Mouse (Mus musculus) adrenal gland, postnatal 4 days (tissue): ENCODE results near the gene Hoxb2. TPM values are rescaled to one million over a fixed set of nuclear protein-coding genes. Genes with fewer than 3 reads are reported as not detected.

Experiments
- DNase-seq, 2 experiments: peaks; one replicate each; pipeline ENCODE4 v3.0.0; 2021 to 2022; ENCODE audit warnings: low spot score in 2 of 2, mixed read lengths in 2 of 2
- total RNA-seq, 2 experiments: library from RNA; stranded (reverse); gene quantifications; 2 replicates each; pipeline ENCODE4 v1.2.3; 2021

The Hoxb2 gene
- total RNA-seq, 2 experiments from 2014 or later = 21.0 to 26.0 TPM

DNA sequence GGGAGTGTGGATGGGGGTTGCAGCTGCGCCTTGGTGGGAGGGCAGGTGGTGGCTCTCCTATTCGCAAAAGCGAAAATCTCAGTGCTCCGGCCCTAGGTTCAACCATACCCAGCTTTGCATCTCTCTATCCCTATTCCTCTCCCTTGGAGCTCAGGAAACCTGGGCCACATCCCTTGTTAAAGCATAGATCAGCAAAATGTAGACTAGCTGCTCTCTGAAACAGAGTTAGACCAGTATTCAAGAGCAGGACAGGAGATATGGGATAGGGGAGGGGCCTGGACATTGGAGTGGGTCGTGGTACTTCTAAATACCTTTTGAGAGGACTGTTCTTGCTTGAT is 35.0 kb upstream of the Hoxb2 start:
- no peak for DNase-seq

DNA sequence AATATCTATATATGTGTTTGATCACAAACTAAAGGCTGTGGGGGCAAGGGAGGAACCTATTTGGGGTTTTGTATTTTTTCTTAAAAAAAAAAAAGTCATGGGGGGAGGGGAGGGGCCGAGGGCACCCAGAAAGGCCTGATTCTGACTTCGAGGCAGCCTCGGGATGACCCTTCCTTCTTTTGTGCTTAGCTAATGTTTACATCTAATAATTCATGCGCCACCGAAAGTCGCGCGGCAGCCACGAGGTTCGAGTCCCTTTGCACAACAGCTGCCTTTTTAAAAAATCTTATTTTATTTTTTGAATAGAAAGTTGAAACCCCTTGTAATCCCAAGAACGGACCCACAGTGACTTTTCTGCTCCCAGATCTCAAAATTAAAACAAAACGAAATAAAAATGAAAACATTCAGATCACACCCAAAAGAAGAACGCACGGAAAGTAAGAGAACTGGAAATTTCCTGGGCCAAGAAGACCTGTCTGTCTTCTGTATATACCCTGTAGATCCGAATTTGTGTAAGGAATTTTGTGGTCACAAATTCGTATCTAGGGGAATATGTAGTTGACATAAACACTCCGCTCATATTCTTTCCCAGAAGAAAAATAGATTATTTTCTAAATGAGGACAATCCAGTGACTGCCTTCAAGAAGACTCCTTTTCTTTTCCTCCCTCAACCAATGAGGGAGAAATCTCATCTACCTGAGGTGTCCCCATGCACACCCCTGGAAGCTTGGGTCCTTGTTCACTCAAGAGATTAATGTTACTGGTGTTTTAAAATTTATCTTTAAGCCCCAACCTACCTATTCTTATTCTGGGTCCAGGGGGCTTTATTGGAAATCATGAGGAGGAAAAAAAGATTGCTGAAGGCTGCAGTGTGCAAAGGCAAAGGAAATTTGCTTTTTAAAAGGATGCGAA is 33.4 kb upstream of the Hoxb2 start:
- DNase-seq = no peak

DNA sequence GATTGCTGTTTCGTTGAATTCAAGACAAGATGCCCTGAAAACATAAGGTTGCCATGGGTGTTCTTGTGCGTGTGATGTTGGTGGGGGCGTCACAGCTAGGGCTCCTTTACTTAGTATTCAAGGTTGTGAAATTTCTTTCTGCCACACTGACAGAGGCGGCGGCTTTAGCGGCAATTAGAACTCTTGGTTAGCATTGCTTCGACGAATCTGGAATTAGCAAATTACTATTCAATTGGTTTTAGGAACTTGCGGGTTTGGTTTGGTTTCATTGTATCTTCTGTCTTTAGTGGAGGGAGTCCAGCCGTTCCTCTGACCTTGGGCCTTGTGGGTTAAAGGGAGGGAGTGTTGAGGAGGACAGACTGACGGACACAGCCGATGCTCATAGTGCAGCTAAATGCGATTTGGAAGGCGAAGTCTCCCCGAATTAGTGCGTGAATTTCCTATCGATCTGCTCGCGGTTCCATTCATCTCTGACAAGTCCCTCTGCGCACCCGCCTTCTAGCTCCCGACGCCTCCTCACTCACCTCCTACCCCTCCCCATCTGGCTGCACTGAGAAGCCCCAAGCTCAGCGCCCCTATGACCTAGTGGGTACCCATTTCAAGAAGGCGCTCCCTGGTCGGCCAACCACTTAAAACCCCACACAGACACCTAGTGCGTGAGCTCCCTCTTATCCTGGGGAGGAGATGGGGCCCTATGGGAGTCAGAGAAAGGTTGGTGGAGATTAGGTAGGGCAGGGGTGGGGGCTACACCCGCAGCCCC is 32.5 kb upstream of the Hoxb2 start, which contains the start of gene Hoxb4:
Gene Hoxb4 (plus strand): TSS at position 660 of the 760 bp plus-strand sequence.
- no peak for DNase-seq

DNA sequence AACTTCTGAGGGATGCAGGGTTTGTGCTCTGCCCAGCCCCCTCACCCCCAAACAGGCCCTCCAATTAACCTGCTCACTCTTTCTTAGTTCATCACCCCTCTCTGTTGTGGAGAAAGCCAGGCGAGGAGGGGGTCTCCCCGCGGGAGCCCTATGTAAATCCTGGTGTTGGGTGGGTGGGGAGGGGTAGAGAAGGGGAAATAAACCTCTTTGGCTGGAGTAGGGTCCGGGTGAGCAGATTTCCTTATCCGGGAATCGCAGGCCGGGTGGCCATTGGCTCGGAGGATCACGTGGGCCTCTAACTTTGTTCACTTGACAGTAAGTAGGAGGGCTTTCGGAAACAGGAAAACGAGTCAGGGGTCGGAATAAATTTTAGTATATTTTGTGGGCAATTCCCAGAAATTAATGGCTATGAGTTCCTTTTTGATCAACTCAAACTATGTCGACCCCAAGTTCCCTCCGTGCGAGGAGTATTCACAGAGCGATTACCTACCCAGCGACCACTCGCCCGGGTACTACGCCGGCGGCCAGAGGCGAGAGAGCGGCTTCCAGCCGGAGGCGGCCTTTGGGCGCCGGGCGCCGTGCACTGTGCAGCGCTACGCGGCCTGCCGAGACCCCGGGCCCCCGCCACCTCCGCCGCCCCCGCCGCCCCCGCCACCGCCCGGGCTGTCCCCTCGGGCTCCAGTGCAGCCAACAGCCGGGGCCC is 31.8 kb upstream of the Hoxb2 start:
- DNase-seq = no peak

DNA sequence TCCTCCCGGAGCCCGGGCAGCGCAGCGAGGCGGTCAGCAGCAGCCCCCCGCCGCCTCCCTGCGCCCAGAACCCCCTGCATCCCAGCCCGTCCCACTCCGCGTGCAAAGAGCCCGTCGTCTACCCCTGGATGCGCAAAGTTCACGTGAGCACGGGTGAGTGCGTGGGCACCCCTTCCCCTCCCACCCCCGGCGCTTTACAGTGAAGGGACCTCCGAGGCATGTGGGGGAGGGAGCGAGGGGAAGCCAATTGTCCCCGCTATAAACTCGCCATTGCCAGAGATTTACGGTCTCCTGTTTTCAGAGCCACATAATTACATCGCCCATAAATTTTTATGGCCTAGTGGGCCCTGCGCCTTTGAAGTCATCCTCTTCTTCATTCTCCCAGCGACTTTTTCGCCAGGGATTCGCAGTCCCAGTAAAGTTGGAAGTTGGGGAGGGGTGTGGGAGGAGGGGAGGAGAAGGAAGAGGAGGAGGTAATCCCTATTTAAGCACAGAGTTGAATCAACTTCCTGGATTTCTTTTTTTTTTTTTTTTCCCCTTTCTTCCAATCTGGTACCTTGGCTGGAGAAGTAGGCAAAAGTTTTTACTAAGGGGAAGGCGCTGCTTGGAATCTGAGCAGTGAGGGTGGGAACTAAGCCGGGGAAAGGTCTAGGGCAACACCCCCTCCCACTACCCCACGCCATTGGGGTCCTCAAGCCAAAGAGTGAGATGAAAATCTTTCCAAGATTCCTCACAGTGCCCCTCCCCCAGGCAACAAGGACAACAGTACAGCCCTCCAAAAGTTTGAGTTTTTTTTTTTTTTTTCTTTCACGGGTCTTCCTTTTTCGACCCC is 31.0 kb upstream of the Hoxb2 start:
- DNase-seq = no peak

DNA sequence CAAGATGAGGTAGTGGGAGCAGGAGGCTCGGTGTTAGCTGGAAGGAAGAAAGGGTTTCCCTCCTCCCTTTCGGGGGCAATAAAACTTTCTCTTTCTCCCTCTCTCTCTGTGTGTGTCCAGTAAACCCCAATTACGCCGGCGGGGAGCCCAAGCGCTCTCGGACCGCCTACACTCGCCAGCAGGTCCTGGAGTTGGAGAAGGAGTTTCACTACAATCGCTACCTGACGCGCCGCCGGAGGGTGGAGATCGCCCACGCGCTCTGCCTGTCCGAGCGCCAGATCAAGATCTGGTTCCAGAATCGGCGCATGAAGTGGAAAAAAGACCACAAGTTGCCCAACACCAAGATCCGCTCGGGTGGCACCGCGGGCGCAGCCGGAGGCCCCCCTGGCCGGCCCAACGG is 30.4 kb upstream of the Hoxb2 start:
- no peak for DNase-seq

DNA sequence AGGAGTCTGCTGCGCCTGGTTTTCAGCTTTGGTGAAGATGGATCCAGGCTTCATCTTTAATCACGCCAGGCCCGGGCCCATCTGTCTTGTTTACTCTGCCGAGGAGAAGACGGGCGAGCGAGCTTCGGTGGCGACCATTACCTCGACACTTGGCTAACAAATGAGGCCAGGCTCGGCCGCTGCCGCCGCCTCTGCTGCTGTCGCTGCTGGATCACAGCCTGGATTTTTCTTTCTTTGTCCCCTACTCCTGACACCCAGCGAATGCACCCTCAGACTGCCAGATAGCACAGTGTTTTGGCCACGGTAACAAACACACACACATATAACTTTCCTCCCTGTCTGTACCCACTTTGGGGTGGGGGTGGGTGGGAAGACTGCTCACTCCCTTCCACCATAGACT is 29.6 kb upstream of the Hoxb2 start:
- DNase-seq = no peak

DNA sequence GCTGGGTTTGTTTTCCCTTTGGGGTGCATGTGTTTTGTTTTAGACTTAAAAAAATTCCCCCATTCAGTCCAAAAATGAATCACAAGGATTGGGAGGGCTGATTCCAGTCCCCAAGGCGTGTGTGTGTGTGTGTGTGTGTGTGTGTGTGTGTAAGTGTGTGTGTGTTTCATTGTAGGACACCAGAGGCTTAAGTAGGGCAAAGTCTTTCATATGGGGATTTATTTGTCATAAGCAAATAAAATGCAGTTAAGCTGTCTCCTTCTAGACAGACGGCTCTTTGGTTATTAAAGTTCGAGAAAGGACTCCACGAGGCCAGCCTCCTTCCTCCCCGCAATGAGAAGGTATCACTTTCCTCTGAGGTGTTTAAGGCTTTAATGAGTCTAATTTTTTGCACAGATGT is 28.5 kb upstream of the Hoxb2 start:
- no peak for DNase-seq

DNA sequence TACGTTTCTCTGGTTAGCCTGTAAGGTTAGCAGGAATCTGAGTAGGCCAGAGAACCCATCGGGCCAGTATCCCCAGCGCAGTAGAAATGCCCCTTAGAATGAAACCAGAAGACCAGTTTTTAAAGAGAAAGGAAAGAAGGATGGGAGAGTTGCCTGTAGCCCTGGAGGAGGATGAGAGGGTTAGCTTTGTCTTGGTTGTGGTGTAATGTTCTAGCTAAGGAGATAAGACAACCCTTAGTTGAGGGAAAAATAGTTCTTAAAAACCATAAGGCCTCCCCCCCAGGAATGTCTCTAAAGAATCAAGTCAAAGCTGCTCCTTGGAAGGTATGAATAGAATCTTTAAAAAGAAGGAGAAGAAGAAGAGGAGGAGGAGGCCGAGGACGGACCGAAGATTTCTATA is 27.6 kb upstream of the Hoxb2 start:
- DNase-seq = no peak

DNA sequence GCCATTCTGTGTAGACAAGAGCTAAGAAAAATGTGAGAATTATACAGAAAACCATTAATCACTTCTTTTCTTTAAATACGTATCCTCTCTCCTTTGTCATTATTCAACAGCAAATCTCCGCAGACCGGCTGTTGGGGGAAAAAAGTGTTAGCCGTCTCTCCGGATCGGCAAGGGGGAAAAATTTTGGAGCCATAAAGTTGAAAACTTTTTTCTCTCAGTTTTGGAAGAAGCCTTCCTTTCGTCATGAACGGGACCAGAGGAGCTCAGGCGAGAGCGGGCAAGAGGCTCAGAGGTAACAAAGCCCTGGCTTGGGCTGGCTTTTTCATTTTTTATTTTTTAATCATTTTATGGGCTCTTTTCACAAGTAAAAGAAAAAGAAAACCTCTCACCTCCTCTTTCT is 27.2 kb upstream of the Hoxb2 start, which contains the start of gene Hoxb3:
Gene Hoxb3 (plus strand): TSS at position 173 of the 400 bp plus-strand sequence.
- DNase-seq = no peak

DNA sequence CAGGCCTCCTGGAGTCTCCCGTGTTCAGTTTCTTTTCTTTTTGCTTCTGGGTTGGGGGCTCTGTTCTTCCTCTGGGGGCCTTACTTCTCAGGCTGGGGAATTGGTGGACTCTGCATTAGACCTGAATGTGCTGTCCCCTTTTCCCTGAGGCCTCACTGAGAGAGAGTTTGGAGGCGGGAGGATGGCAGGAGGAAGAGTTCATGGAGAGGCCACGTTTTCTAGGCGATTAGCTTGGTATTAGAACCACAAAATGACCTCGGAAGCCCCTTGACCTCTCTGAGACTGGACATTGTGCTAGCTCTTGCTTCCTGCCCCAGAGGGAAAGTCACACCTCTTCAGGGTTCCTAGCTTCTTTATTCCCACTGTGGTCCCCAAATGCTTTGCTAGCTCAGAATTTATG is 26.2 kb upstream of the Hoxb2 start:
- DNase-seq = no peak

DNA sequence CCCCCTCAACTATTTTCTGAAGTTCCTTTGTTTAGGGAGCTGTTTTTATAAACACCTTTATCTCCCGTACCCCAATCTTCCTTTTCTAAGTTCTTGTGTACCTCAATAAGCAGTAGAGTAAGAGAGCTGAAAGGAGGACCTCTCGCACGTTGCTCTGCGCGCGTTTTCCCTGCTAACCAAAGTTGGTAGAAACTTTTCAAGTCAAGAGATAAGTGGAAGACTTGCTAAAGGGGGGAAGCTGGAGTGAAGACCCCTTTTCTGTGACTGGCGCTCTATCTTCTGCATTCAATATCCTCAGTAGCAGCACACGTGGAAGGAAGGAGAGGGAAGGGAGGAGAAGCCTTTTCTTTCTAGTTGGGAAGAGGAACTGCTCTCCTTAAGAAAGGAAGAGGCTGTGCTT is 25.4 kb upstream of the Hoxb2 start:
- no peak for DNase-seq

DNA sequence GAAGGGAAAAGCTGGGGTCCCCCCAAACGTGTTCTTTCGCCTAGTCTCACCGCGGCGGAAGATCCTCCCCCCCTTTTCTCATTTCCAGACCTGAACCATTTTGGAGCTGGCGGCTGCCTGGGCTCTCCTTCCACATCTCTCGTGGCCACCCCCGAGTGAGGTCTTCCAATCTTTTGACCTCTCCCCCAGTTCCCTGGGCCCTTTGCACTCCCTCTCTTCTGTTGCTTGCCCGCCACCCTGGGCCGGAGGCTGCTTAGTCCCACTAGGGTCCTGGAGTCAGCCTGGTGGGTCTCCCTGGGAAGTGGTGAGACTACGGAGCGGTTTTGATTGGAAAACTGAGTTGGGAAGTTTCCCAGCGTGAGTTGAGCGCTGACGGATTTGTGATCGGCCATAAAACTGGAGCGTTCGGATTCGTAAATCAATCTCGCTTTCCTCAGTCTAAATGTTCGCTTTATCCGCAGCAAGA is 24.5 kb upstream of the Hoxb2 start:
- DNase-seq = no peak

DNA sequence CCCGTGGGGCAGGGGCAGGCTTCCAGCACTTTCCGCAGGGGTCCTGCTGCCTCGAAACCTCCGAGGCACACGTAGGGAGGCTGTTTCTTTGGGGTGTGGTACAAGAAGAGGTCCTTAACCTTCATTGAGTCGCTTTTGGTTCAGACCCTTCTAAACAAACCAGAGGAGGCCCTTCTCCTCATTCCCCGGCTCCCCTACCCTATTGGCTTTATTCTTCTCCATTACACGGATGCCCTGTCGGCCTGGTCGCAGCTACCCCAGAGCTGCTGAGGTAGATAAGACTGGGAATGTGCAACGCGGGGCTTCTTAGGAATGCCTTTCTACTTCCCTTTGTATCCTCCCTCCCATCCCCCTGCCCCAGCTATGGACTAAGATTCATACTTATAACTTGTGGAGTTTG is 23.6 kb upstream of the Hoxb2 start:
- DNase-seq = no peak

DNA sequence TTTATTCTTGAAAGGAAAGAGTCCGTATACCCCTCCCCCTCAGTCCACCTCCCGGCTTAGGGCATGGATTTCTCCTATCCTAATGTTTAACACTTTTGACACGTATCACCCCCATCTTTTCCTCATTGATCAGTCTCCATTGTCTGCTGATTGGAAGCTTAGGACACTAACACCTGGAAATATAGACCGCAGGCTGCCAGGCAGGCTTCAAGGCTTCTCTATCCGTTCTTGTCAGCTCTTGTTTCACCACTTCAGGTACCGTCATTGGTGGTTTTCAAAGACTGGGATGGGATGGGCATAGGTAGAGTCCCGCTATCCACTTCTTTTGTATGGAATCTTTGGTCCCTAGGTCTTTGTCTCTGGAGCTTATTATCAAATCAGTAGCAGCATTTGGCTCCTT is 23.2 kb upstream of the Hoxb2 start:
- no peak for DNase-seq

DNA sequence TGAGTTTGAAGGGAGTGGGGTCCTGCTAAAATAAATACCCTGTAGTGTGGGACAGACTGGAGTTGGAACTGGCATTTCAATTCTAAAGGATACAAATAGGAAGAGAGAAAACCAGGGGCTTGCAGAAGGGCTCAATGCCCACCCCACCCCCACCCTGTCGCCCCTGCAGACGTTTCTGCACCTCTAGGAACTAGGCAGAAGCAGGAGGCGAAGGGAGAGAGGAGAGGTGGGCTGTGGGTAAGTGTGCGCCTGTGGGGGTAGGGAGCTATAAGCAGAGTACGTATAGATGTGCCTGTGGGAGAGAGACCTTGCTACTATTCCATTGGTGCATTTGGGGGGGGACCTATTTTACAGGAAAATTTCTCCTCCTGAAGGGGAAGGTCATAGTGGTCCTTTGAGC is 22.6 kb upstream of the Hoxb2 start:
- DNase-seq = no peak

DNA sequence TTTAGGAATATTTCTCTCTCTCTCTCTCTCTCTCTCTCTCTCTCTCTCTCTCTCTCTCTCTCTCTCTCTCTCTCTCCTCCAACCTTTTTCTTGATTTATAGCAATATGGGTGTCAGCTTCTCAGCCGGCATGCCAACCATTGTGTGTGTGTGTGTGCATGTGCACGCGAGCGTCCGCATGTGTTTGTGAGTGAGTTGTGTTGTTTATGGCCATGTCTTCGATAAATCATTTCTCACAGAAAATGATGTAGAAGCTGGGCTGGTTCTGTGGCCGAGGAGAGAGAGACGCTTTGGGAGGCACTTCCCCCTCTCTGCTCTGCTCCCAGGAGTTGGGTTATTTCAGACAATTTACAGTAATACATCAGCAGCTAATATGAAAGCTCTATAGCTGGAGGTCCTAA is 21.7 kb upstream of the Hoxb2 start:
- DNase-seq = no peak

DNA sequence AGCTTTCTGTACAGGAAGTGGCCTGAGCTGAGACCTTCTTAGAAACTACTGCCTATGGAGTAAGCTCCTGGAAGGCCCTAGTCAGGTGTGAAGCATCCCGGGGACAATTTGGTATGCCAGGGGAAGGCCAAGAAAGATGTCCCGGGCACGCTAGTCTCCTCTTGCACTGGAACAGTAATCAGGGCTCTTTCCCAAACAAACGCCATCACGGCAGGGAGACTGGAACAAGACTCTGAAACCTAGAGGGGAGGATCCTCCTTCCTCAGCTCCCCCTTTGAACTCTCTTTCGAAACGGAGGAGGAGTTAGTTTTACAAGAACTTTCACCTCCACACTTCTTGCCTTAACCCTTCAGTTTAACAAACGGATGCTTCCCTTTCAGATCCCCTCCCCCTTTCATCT is 18.2 kb upstream of the Hoxb2 start:
- DNase-seq = no peak

DNA sequence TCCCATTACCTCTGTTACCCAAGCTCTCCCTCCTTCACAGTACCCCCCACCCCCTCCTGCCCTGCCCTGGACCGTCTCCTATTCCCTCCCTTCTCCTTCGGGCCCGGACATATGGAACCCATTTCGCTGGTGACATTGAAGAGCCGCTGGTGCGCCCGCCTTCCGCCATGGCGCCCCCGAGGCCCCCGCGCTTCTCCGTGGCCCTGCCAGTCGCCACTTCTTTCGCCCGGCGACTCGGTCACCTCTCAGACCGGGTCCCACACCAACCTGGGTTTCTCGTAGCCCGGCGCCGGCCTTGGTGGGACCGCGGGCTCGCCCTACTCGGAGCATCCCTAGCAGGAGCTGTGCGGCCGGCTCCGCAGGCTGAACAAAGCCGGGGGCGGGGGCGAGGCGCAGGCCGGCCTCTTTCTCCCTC is 17.7 kb upstream of the Hoxb2 start:
- DNase-seq = no peak

DNA sequence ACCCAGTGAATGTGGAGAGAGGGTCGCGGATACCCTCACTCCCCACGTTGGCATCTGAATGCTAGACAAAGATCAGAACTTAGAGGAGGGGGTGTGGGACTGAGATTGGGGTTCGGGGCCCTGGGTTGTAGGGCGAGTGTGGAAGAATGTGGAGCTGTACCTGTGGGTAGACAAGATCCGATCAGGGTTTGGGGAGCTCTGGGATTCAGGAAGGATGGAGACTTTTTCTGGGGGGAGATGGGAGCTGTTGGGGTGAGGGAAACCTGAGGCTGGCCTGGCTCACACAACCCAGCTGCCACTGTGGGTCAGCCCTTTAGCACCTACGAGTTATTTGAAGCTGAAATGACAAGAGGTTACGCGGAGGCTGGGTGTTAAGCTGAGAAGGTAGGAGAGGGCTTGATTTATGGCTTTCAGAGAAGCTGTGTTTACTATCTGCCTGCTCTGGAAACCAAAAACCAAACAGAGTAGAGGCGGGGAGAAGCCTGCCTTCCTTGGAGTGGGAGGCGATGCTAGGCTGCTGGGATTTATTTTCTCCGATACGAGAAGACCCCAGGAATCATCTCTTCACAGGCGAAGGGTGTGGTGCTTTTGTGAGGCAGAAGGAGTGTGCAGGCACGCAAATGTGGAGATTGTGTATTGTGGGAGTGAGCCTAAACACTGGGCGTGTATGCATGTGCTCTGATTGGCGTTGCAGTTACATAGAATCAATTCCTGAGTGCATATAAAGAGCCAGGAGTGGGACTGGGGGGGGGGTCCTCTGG is 16.9 kb upstream of the Hoxb2 start:
- no peak for DNase-seq
